Mouse (Mus musculus): ENCODE measurements around the gene Gm16253. TPM values are rescaled to one million over a fixed set of nuclear protein-coding genes. Genes with fewer than 3 reads are reported as not detected.
A peak's percentile ranks its signal among the peaks of the same experiment; 100 is the strongest.
"Not testable (repeated sequence)": the region's sequence is repeated elsewhere in the genome, so short reads cannot be mapped to it uniquely, and the experiment has no call there.

Gm16253 gene
- polyA plus RNA-seq, 1 experiment, result not detected

- Histone ChIP-seq H3K4me3 (replicated peaks; ENCODE audit: control insufficient read depth, low read depth, low read length) (peak overlapping the region; percentile 56), H3K27ac (ENCODE audit: control insufficient read depth, insufficient read depth, low read depth, low read length, poor library complexity) (peak overlapping the region; percentile 37; the same call in 1 of the 2 replicates), H3K4me1 (ENCODE audit: control insufficient read depth, insufficient read depth, low read length) (peaks cover 1% of the 10 kb centered on the region; the same call in 1 of the 2 replicates)
- TF ChIP-seq POLR2A (IDR thresholded peaks at IDR 0.05; ENCODE audit: borderline replicate concordance, control insufficient read depth, low read depth, low read length) (0 out of 2 replicates have a peak, but pooled peaks have one; percentile 11), CTCF (IDR thresholded peaks at IDR 0.05; ENCODE audit: control insufficient read depth, insufficient read depth, low read length) (no peak)
- WGBS, result 3% methylated on average over 40 of the region's 40 CpGs
These were observed 24.5 kb downstream of the Gm16253 start for GRCm38 (mm10) chr3:96601251-96601787.

- peaks cover 1% of the 10 kb centered on the region; the same call in 1 of the 2 replicates for H3K4me1 ChIP-seq (ENCODE audit: control insufficient read depth, insufficient read depth, low read length)
- no peak overlapping the region for H3K27ac ChIP-seq (ENCODE audit: control insufficient read depth, insufficient read depth, low read depth, low read length, poor library complexity)
- 64% methylated on average over 10 of the region's 10 CpGs for WGBS
- TF ChIP-seq CTCF (IDR thresholded peaks at IDR 0.05; ENCODE audit: control insufficient read depth, insufficient read depth, low read length) (no peak), POLR2A (IDR thresholded peaks at IDR 0.05; ENCODE audit: borderline replicate concordance, control insufficient read depth, low read depth, low read length) (no peak)
- no peak overlapping the region for H3K4me3 ChIP-seq (replicated peaks; ENCODE audit: control insufficient read depth, low read depth, low read length)
These were observed 25.3 kb downstream of the Gm16253 start for GRCm38 (mm10) chr3:96601941-96602703.

GRCm38 (mm10) chr3:96602704-96603084 lies 25.9 kb downstream of the Gm16253 start:
- no peak overlapping the region for H3K27ac ChIP-seq (ENCODE audit: control insufficient read depth, insufficient read depth, low read depth, low read length, poor library complexity)
- TF ChIP-seq POLR2A (IDR thresholded peaks at IDR 0.05; ENCODE audit: borderline replicate concordance, control insufficient read depth, low read depth, low read length) (no peak), CTCF (IDR thresholded peaks at IDR 0.05; ENCODE audit: control insufficient read depth, insufficient read depth, low read length) (no peak)
- peaks cover 1% of the 10 kb centered on the region; the same call in 1 of the 2 replicates for H3K4me1 ChIP-seq (ENCODE audit: control insufficient read depth, insufficient read depth, low read length)
- H3K4me3 ChIP-seq (replicated peaks; ENCODE audit: control insufficient read depth, low read depth, low read length), result no peak overlapping the region
- 58% methylated on average over 5 of the region's 5 CpGs for whole genome bisulfite sequencing

- Histone ChIP-seq H3K27ac (ENCODE audit: control insufficient read depth, insufficient read depth, low read depth, low read length, poor library complexity) (no peak overlapping the region), H3K4me1 (ENCODE audit: control insufficient read depth, insufficient read depth, low read length) (0 out of 2 replicates have a peak, but pooled peaks cover 1% of the 10 kb centered on the region), H3K4me3 (replicated peaks; ENCODE audit: control insufficient read depth, low read depth, low read length) (no peak overlapping the region)
- 80% methylated on average over 5 of the region's 5 CpGs for WGBS
- no peak for TF ChIP-seq CTCF (IDR thresholded peaks at IDR 0.05; ENCODE audit: control insufficient read depth, insufficient read depth, low read length)
These were observed 26.5 kb downstream of the Gm16253 start for GRCm38 (mm10) chr3:96603311-96603710.

GRCm38 (mm10) chr3:96606007-96606406 lies 29.2 kb downstream of the Gm16253 start:
- not testable (repeated sequence) for H3K27ac ChIP-seq (ENCODE audit: control insufficient read depth, insufficient read depth, low read depth, low read length, poor library complexity); H3K4me3 ChIP-seq (replicated peaks; ENCODE audit: control insufficient read depth, low read depth, low read length); H3K4me1 ChIP-seq (ENCODE audit: control insufficient read depth, insufficient read depth, low read length)
- 85% methylated on average over 4 of the region's 4 CpGs for WGBS

- Histone ChIP-seq H3K27ac (ENCODE audit: control insufficient read depth, insufficient read depth, low read depth, low read length, poor library complexity) (no peak overlapping the region), H3K4me3 (replicated peaks; ENCODE audit: control insufficient read depth, low read depth, low read length) (no peak overlapping the region), H3K4me1 (ENCODE audit: control insufficient read depth, insufficient read depth, low read length) (no peaks in the 10 kb centered on the region)
- WGBS, result 76% methylated on average over 4 of the region's 4 CpGs
- TF ChIP-seq POLR2A (IDR thresholded peaks at IDR 0.05; ENCODE audit: borderline replicate concordance, control insufficient read depth, low read depth, low read length) (no peak), CTCF (IDR thresholded peaks at IDR 0.05; ENCODE audit: control insufficient read depth, insufficient read depth, low read length) (no peak)
These were observed 29.8 kb downstream of the Gm16253 start for GRCm38 (mm10) chr3:96606618-96607017.

GRCm38 (mm10) chr3:96617941-96618340 lies 41.2 kb downstream of the Gm16253 start:
- Histone ChIP-seq H3K4me1 (ENCODE audit: control insufficient read depth, insufficient read depth, low read length) (no peaks in the 10 kb centered on the region), H3K27ac (ENCODE audit: control insufficient read depth, insufficient read depth, low read depth, low read length, poor library complexity) (no peak overlapping the region), H3K4me3 (replicated peaks; ENCODE audit: control insufficient read depth, low read depth, low read length) (no peak overlapping the region)
- TF ChIP-seq POLR2A (IDR thresholded peaks at IDR 0.05; ENCODE audit: borderline replicate concordance, control insufficient read depth, low read depth, low read length) (no peak), CTCF (IDR thresholded peaks at IDR 0.05; ENCODE audit: control insufficient read depth, insufficient read depth, low read length) (no peak)
- 86% methylated on average over 3 of the region's 3 CpGs for WGBS

- Histone ChIP-seq H3K27ac (ENCODE audit: control insufficient read depth, insufficient read depth, low read depth, low read length, poor library complexity) (no peak overlapping the region), H3K4me1 (ENCODE audit: control insufficient read depth, insufficient read depth, low read length) (no peaks in the 10 kb centered on the region), H3K4me3 (replicated peaks; ENCODE audit: control insufficient read depth, low read depth, low read length) (no peak overlapping the region)
- 89% methylated on average over 4 of the region's 4 CpGs for WGBS
- TF ChIP-seq CTCF (IDR thresholded peaks at IDR 0.05; ENCODE audit: control insufficient read depth, insufficient read depth, low read length), result no peak
- no peak for TF ChIP-seq POLR2A (IDR thresholded peaks at IDR 0.05; ENCODE audit: borderline replicate concordance, control insufficient read depth, low read depth, low read length)
These were observed 46.4 kb downstream of the Gm16253 start for GRCm38 (mm10) chr3:96623201-96623600.

All from bone marrow, adult 2 months (tissue).